Mouse (Mus musculus): ENCODE results near the gene Ppfia4.
"Not testable (repeated sequence)": the region's sequence is repeated elsewhere in the genome, so short reads cannot be mapped to it uniquely, and the experiment has no call there.

The Ppfia4 gene

GRCm38 (mm10) chr1:134264341-134264740 is 68.4 kb downstream of the Ppfia4 start:
- DNase-seq = no peak

- DNase-seq = not testable (repeated sequence)
Observed at GRCm38 (mm10) chr1:134249681-134250080, 83.0 kb downstream of the Ppfia4 start.

All from thymus, adult 18-20 months (tissue).